Mouse (Mus musculus): Measurements from ENCODE around the gene Hs3st5. TPM values are rescaled to one million over a fixed set of nuclear protein-coding genes. Genes with fewer than 3 reads are reported as not detected.

Gene Hs3st5
- polyA plus RNA-seq, 1 experiment from 2014 or later = 2.9 TPM

GRCm38 (mm10) chr10:36832204-36832603 lies 325.6 kb downstream of the Hs3st5 start:
- Histone ChIP-seq H3K36me3 (ENCODE audit: control insufficient read depth, insufficient read depth, low read length) (no peaks in the 10 kb centered on the region), H3K4me3 (ENCODE audit: low read depth, low read length) (no peak overlapping the region), H3K27me3 (ENCODE audit: control insufficient read depth, insufficient read depth, low read length) (no peaks in the 10 kb centered on the region), H3K27ac (ENCODE audit: low read length) (no peak overlapping the region), H3K4me1 (ENCODE audit: control insufficient read depth, insufficient read depth, low read length) (no peaks in the 10 kb centered on the region), H3K9ac (replicated peaks; ENCODE audit: low read depth, low read length) (no peak overlapping the region), H3K9me3 (ENCODE audit: control insufficient read depth, low read depth, low read length) (no peaks in the 10 kb centered on the region), H3K4me2 (replicated peaks; ENCODE audit: low read depth, low read length) (no peak overlapping the region)
- no peak for ATAC-seq (ENCODE audit: insufficient number of reproducible peaks, insufficient read depth, low FRiP score, low read depth)
- whole genome bisulfite sequencing = 87% methylated on average over 3 of the region's 3 CpGs

GRCm38 (mm10) chr10:36834224-36834623 lies 327.6 kb downstream of the Hs3st5 start:
- 17% methylated on average over 5 of the region's 5 CpGs for whole genome bisulfite sequencing
- ATAC-seq (ENCODE audit: insufficient number of reproducible peaks, insufficient read depth, low FRiP score, low read depth) = no peak
- no peaks in the 10 kb centered on the region for H3K9me3 ChIP-seq (ENCODE audit: control insufficient read depth, low read depth, low read length)
- no peaks in the 10 kb centered on the region for H3K36me3 ChIP-seq (ENCODE audit: control insufficient read depth, insufficient read depth, low read length)
- H3K4me1 ChIP-seq (ENCODE audit: control insufficient read depth, insufficient read depth, low read length) = no peaks in the 10 kb centered on the region
- H3K27ac ChIP-seq (ENCODE audit: low read length) = no peak overlapping the region
- no peak overlapping the region for H3K4me2 ChIP-seq (replicated peaks; ENCODE audit: low read depth, low read length)
- H3K27me3 ChIP-seq (ENCODE audit: control insufficient read depth, insufficient read depth, low read length) = no peaks in the 10 kb centered on the region
- no peak overlapping the region for H3K4me3 ChIP-seq (ENCODE audit: low read depth, low read length)
- H3K9ac ChIP-seq (replicated peaks; ENCODE audit: low read depth, low read length) = no peak overlapping the region

GRCm38 (mm10) chr10:36835836-36836516 lies 329.4 kb downstream of the Hs3st5 start:
- H3K27me3 ChIP-seq (ENCODE audit: control insufficient read depth, insufficient read depth, low read length) = no peaks in the 10 kb centered on the region
- no peak overlapping the region for H3K4me3 ChIP-seq (ENCODE audit: low read depth, low read length)
- H3K9ac ChIP-seq (replicated peaks; ENCODE audit: low read depth, low read length) = no peak overlapping the region
- no peaks in the 10 kb centered on the region for H3K4me1 ChIP-seq (ENCODE audit: control insufficient read depth, insufficient read depth, low read length)
- H3K27ac ChIP-seq (ENCODE audit: low read length) = no peak overlapping the region
- no peak overlapping the region for H3K4me2 ChIP-seq (replicated peaks; ENCODE audit: low read depth, low read length)
- ATAC-seq (ENCODE audit: insufficient number of reproducible peaks, insufficient read depth, low FRiP score, low read depth) = no peak
- 82% methylated on average over 5 of the region's 5 CpGs for WGBS
- no peaks in the 10 kb centered on the region for H3K36me3 ChIP-seq (ENCODE audit: control insufficient read depth, insufficient read depth, low read length)
- no peaks in the 10 kb centered on the region for H3K9me3 ChIP-seq (ENCODE audit: control insufficient read depth, low read depth, low read length)

GRCm38 (mm10) chr10:36850231-36850630 lies 343.6 kb downstream of the Hs3st5 start:
- Histone ChIP-seq H3K9me3 (ENCODE audit: control insufficient read depth, low read depth, low read length) (no peaks in the 10 kb centered on the region), H3K4me3 (ENCODE audit: low read depth, low read length) (no peak overlapping the region), H3K27ac (ENCODE audit: low read length) (no peak overlapping the region), H3K36me3 (ENCODE audit: control insufficient read depth, insufficient read depth, low read length) (no peaks in the 10 kb centered on the region), H3K4me2 (replicated peaks; ENCODE audit: low read depth, low read length) (no peak overlapping the region), H3K27me3 (ENCODE audit: control insufficient read depth, insufficient read depth, low read length) (no peaks in the 10 kb centered on the region), H3K4me1 (ENCODE audit: control insufficient read depth, insufficient read depth, low read length) (no peaks in the 10 kb centered on the region), H3K9ac (replicated peaks; ENCODE audit: low read depth, low read length) (no peak overlapping the region)
- 87% methylated on average over 3 of the region's 3 CpGs for WGBS
- no peak for ATAC-seq (ENCODE audit: insufficient number of reproducible peaks, insufficient read depth, low FRiP score, low read depth)

GRCm38 (mm10) chr10:36862127-36862895 lies 355.7 kb downstream of the Hs3st5 start:
- Histone ChIP-seq H3K27ac (ENCODE audit: low read length) (no peak overlapping the region), H3K36me3 (ENCODE audit: control insufficient read depth, insufficient read depth, low read length) (no peaks in the 10 kb centered on the region), H3K4me1 (ENCODE audit: control insufficient read depth, insufficient read depth, low read length) (0 out of 2 replicates have a peak, but pooled peaks cover 2% of the 10 kb centered on the region), H3K9me3 (ENCODE audit: control insufficient read depth, low read depth, low read length) (no peaks in the 10 kb centered on the region), H3K9ac (replicated peaks; ENCODE audit: low read depth, low read length) (no peak overlapping the region), H3K4me2 (replicated peaks; ENCODE audit: low read depth, low read length) (no peak overlapping the region), H3K27me3 (ENCODE audit: control insufficient read depth, insufficient read depth, low read length) (no peaks in the 10 kb centered on the region), H3K4me3 (ENCODE audit: low read depth, low read length) (no peak overlapping the region)
- ATAC-seq (ENCODE audit: insufficient number of reproducible peaks, insufficient read depth, low FRiP score, low read depth) = no peak
- 80% methylated on average over 2 of the region's 2 CpGs for WGBS

Data from stomach, embryonic 14.5 days (tissue).